Mouse (Mus musculus): ENCODE data around the gene Ppp2r5c. TPM values are rescaled to one million over a fixed set of nuclear protein-coding genes. Genes with fewer than 3 reads are reported as not detected.

Ppp2r5c gene
- total and polyA plus RNA-seq, 2 experiments from 2014 or later, result 104 to 118 TPM

DNA sequence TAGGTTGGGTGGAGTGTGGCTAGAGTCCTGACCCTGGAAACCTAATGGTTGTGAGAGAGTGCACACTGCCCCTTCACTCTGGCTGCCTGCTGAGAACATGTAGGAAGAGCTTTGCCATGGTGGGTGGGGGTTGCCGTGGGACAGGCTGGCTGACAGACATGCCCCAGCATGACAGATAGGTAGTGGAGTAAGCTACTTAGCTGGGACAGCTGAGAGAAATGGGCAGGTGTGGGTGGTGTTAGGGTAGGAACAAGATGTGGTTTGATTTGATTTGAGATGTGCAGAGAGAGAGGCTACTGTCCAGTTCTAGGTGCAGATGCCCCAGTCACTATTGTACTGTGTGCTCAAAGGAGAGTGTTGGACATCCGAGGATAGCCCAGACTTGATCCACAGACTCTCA is 86.2 kb downstream of the Ppp2r5c start:
- no peaks in the 10 kb centered on the region for H3K9me3 ChIP-seq (replicated peaks; ENCODE audit: control insufficient read depth, low read length)
- no peak overlapping the region for H3K4me3 ChIP-seq (ENCODE audit: low read depth, low read length)
- H3K36me3 ChIP-seq (replicated peaks; ENCODE audit: control insufficient read depth, insufficient read depth, low read length), result peaks cover 5% of the 10 kb centered on the region
- peak overlapping the region; percentile 66 for H3K27ac ChIP-seq (ENCODE audit: low read depth)
- no peak overlapping the region for H3K4me2 ChIP-seq (ENCODE audit: low read depth, low read length)
- DNase-seq (ENCODE audit: low spot score) (no peak), ATAC-seq (ENCODE audit: insufficient read depth, low read depth) (no peak)
- peaks cover 25% of the 10 kb centered on the region for H3K4me1 ChIP-seq (ENCODE audit: control insufficient read depth, insufficient read depth)
- 62% methylated on average over 2 of the region's 2 CpGs for WGBS
- no peak overlapping the region for H3K9ac ChIP-seq (replicated peaks; ENCODE audit: low read depth, low read length)
- H3K27me3 ChIP-seq (ENCODE audit: control insufficient read depth, insufficient read depth, low read length), result no peaks in the 10 kb centered on the region
- no peak for TF ChIP-seq EP300 (IDR thresholded peaks at IDR 0.05; ENCODE audit: low read depth)
- no peak for TF ChIP-seq CTCF (IDR thresholded peaks at IDR 0.05; ENCODE audit: low read depth)

DNA sequence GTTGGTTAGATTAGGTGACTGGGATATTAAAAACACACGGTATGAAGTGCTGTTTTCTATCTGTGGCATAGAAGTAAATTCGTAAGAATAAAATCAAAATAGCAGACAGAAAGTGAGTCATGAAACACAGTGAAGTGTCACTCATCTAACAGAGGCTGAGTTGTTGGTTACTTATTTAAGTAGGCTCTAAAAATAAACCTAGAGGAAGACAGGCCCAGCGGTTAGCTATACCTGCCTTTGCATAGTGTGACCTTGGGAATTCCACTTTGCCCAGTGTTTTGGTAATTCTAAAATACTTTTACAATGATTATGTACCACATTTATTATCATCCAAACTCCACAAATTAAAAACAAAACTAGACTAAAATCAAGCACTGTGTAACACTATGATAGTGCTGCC is 86.9 kb downstream of the Ppp2r5c start:
- no peaks in the 10 kb centered on the region for H3K9me3 ChIP-seq (replicated peaks; ENCODE audit: control insufficient read depth, low read length)
- peak overlapping the region; percentile 66 for H3K27ac ChIP-seq (ENCODE audit: low read depth)
- DNase-seq (ENCODE audit: low spot score) (peak; percentile 51), ATAC-seq (ENCODE audit: insufficient read depth, low read depth) (peak; percentile 60)
- peaks cover 4% of the 10 kb centered on the region for H3K36me3 ChIP-seq (replicated peaks; ENCODE audit: control insufficient read depth, insufficient read depth, low read length)
- peaks cover 25% of the 10 kb centered on the region for H3K4me1 ChIP-seq (ENCODE audit: control insufficient read depth, insufficient read depth)
- no peak overlapping the region for H3K9ac ChIP-seq (replicated peaks; ENCODE audit: low read depth, low read length)
- no peak overlapping the region for H3K4me2 ChIP-seq (ENCODE audit: low read depth, low read length)
- WGBS, result 40% methylated on average over 3 of the region's 3 CpGs
- no peak overlapping the region for H3K4me3 ChIP-seq (ENCODE audit: low read depth, low read length)
- H3K27me3 ChIP-seq (ENCODE audit: control insufficient read depth, insufficient read depth, low read length), result no peaks in the 10 kb centered on the region
- TF ChIP-seq EP300 (IDR thresholded peaks at IDR 0.05; ENCODE audit: low read depth) (no peak), CTCF (IDR thresholded peaks at IDR 0.05; ENCODE audit: low read depth) (no peak)

DNA sequence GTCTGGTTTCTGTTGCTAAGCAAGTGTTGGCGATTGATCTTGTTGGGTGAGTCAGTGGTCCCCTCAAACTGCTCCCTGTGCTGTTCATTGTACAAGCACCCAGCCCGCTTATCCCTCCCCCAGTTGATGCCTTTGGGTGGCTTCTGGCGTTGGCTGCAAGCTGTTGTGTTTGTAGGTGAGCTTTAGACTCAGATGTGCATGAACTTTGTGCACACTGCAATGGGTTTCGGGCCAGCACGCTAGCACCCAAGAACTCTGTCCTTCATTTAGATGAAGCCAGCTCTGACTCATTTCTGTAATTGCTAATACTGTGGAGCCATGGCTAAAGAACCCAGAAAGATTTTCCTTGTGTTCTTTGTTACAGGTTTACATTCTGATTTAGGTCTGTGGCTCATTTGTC is 88.4 kb downstream of the Ppp2r5c start:
- no peak for TF ChIP-seq EP300 (IDR thresholded peaks at IDR 0.05; ENCODE audit: low read depth)
- WGBS, result 82% methylated on average over 5 of the region's 5 CpGs
- no peak overlapping the region for H3K4me3 ChIP-seq (ENCODE audit: low read depth, low read length)
- ATAC-seq (ENCODE audit: insufficient read depth, low read depth), result no peak
- H3K36me3 ChIP-seq (replicated peaks; ENCODE audit: control insufficient read depth, insufficient read depth, low read length), result no peaks in the 10 kb centered on the region; the same call in 1 of the 2 replicates
- DNase-seq (ENCODE audit: low spot score), result no peak
- H3K27ac ChIP-seq (ENCODE audit: low read depth), result no peak overlapping the region
- no peak overlapping the region for H3K9ac ChIP-seq (replicated peaks; ENCODE audit: low read depth, low read length)
- peaks cover 25% of the 10 kb centered on the region for H3K4me1 ChIP-seq (ENCODE audit: control insufficient read depth, insufficient read depth)
- H3K9me3 ChIP-seq (replicated peaks; ENCODE audit: control insufficient read depth, low read length), result no peaks in the 10 kb centered on the region
- H3K27me3 ChIP-seq (ENCODE audit: control insufficient read depth, insufficient read depth, low read length), result no peaks in the 10 kb centered on the region
- H3K4me2 ChIP-seq (ENCODE audit: low read depth, low read length), result no peak overlapping the region

DNA sequence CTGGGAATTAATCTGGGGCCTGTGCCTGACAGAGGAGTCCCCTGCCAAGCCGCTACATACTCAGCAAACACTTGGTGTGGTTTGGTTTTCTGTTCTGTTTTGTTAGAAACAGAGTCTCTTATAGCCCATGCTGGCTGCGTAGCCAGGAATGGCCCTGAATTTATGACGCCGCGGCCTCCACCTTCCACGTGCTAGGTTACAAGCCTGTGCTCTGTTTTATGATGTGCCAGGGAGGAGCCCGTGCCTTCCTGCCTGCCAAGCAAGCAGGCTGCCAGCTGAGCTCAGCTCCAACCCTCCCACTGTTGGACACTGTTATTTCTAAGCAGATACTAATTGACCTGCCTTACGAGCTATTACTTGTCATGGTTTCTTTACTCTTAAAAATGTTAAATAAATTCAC is 90.8 kb downstream of the Ppp2r5c start:
- DNase-seq (ENCODE audit: low spot score), result no peak
- no peak overlapping the region for H3K4me2 ChIP-seq (ENCODE audit: low read depth, low read length)
- 91% methylated on average over 8 of the region's 8 CpGs for WGBS
- TF ChIP-seq CTCF (IDR thresholded peaks at IDR 0.05; ENCODE audit: low read depth) (no peak), EP300 (IDR thresholded peaks at IDR 0.05; ENCODE audit: low read depth) (no peak)
- peaks cover 6% of the 10 kb centered on the region; the same call in 1 of the 2 replicates for H3K36me3 ChIP-seq (replicated peaks; ENCODE audit: control insufficient read depth, insufficient read depth, low read length)
- no peaks in the 10 kb centered on the region for H3K9me3 ChIP-seq (replicated peaks; ENCODE audit: control insufficient read depth, low read length)
- no peak overlapping the region for H3K27ac ChIP-seq (ENCODE audit: low read depth)
- no peak overlapping the region for H3K9ac ChIP-seq (replicated peaks; ENCODE audit: low read depth, low read length)
- H3K27me3 ChIP-seq (ENCODE audit: control insufficient read depth, insufficient read depth, low read length), result no peaks in the 10 kb centered on the region
- H3K4me1 ChIP-seq (ENCODE audit: control insufficient read depth, insufficient read depth), result peaks cover 25% of the 10 kb centered on the region
- ATAC-seq (ENCODE audit: insufficient read depth, low read depth), result no peak
- no peak overlapping the region for H3K4me3 ChIP-seq (ENCODE audit: low read depth, low read length)

DNA sequence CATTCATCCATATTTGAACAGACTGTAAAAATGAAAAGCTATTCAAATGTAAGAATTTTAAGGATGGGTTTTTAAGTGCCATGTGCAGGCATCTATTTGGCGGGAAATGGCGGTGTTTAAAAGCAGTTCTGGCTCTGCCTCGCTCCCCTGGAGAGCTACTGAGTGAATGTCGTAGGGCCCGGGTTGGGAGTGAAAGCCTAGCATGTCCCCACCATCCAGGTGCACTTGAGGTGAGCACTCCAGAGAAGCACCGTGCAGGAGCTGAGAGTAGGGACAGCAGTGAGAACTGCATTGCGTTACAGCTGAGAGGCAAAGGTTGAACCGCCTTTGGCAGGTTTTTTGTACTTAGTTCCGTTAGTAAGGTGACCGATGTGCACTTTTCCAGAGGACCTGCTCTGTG is 92.4 kb downstream of the Ppp2r5c start:
- no peaks in the 10 kb centered on the region for H3K9me3 ChIP-seq (replicated peaks; ENCODE audit: control insufficient read depth, low read length)
- no peak for TF ChIP-seq EP300 (IDR thresholded peaks at IDR 0.05; ENCODE audit: low read depth)
- peaks cover 6% of the 10 kb centered on the region; the same call in 1 of the 2 replicates for H3K36me3 ChIP-seq (replicated peaks; ENCODE audit: control insufficient read depth, insufficient read depth, low read length)
- 87% methylated on average over 10 of the region's 10 CpGs for WGBS
- H3K4me2 ChIP-seq (ENCODE audit: low read depth, low read length), result no peak overlapping the region
- DNase-seq (ENCODE audit: low spot score), result no peak
- H3K27me3 ChIP-seq (ENCODE audit: control insufficient read depth, insufficient read depth, low read length), result no peaks in the 10 kb centered on the region
- no peak overlapping the region for H3K4me3 ChIP-seq (ENCODE audit: low read depth, low read length)
- H3K4me1 ChIP-seq (ENCODE audit: control insufficient read depth, insufficient read depth), result peaks cover 13% of the 10 kb centered on the region; the same call in 1 of the 2 replicates
- H3K9ac ChIP-seq (replicated peaks; ENCODE audit: low read depth, low read length), result no peak overlapping the region
- no peak overlapping the region for H3K27ac ChIP-seq (ENCODE audit: low read depth)
- ATAC-seq (ENCODE audit: insufficient read depth, low read depth), result no peak

DNA sequence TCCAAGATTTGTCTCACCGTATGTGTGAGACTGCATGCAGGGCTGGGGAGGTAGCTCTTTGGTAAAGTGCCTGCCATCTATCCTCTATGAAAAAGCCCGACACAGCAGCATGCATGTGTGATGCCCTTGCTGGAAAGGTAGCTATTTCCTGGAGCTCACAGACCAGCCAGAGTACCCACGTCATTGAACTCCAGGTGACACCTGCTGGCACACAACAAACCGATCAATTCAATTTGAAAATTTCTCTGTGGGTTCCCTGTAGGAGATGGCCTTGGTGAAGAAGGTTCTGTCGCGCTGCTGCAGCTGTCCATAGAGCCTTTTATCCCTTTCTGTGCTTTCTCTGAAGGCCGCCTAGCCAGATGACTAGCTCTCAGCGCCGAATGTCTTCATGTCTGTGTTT is 92.9 kb downstream of the Ppp2r5c start:
- DNase-seq (ENCODE audit: low spot score) (no peak), ATAC-seq (ENCODE audit: insufficient read depth, low read depth) (no peak)
- H3K4me3 ChIP-seq (ENCODE audit: low read depth, low read length), result no peak overlapping the region
- TF ChIP-seq CTCF (IDR thresholded peaks at IDR 0.05; ENCODE audit: low read depth) (no peak), EP300 (IDR thresholded peaks at IDR 0.05; ENCODE audit: low read depth) (no peak)
- 87% methylated on average over 9 of the region's 9 CpGs for WGBS
- no peak overlapping the region for H3K4me2 ChIP-seq (ENCODE audit: low read depth, low read length)
- H3K4me1 ChIP-seq (ENCODE audit: control insufficient read depth, insufficient read depth), result 0 out of 2 replicates have a peak, but pooled peaks cover 11% of the 10 kb centered on the region
- no peak overlapping the region for H3K9ac ChIP-seq (replicated peaks; ENCODE audit: low read depth, low read length)
- no peak overlapping the region for H3K27ac ChIP-seq (ENCODE audit: low read depth)
- no peaks in the 10 kb centered on the region for H3K27me3 ChIP-seq (ENCODE audit: control insufficient read depth, insufficient read depth, low read length)
- H3K36me3 ChIP-seq (replicated peaks; ENCODE audit: control insufficient read depth, insufficient read depth, low read length), result peaks cover 10% of the 10 kb centered on the region; the same call in 1 of the 2 replicates
- H3K9me3 ChIP-seq (replicated peaks; ENCODE audit: control insufficient read depth, low read length), result no peaks in the 10 kb centered on the region

Measured in heart, postnatal 0 days (tissue).